Comparison of ENCODE assay signal across 15 mouse cellular contexts in genomic region chr3:18299502-18299901, GRCm38 (mm10).
DNase-seq lines count a peak whose midpoint lies in the region; ATAC-seq and TF ChIP-seq lines count a peak whose summit lies in the region.
"Had no signal": no experiment of that assay in that cellular context is flagged by ENCODE, and none has a peak within 500 bp of the region (broad histone marks: within the 10 kb centered on the region; RNA-seq: fewer than 3 reads in every experiment).

No protein-coding gene starts in this region.

- TF ChIP-seq POLR2A in heart, adult 2 months (IDR thresholded peaks at IDR 0.05; ENCODE audit: insufficient read depth, low read depth, low read length): 0 out of 2 replicates have a peak, but pooled peaks have one; percentile 19
- no peak for TF ChIP-seq POLR2A in lung, adult 2 months (IDR thresholded peaks at IDR 0.05; ENCODE audit: borderline replicate concordance, extremely low read depth, low read depth, low read length)

- no peak for TF ChIP-seq CTCF in heart, adult 2 months (IDR thresholded peaks at IDR 0.05)
- no peak for TF ChIP-seq CTCF in lung, adult 2 months (IDR thresholded peaks at IDR 0.05; ENCODE audit: insufficient read depth, low read length)

- ATAC-seq in heart, embryonic 12.5 days (ENCODE audit: insufficient number of reproducible peaks, low FRiP score): no peak
- ATAC-seq: intestine, postnatal 0 days had no signal

- H3K9ac ChIP-seq in heart, adult 2 months (ENCODE audit: low read depth, low read length): no peak overlapping the region
- no peak overlapping the region for H3K9ac ChIP-seq in heart, embryonic 12.5 days
- H3K9ac ChIP-seq: heart, embryonic 15.5 days; stomach, embryonic 15.5 days had no signal

- H3K36me3 ChIP-seq in heart, adult 2 months (ENCODE audit: control insufficient read depth, insufficient read depth, low read length): peaks cover 3% of the 10 kb centered on the region; the same call in 1 of the 2 replicates
- H3K36me3 ChIP-seq in heart, embryonic 12.5 days: no peaks in the 10 kb centered on the region
- H3K36me3 ChIP-seq: heart, embryonic 15.5 days; stomach, embryonic 15.5 days had no signal

- no peaks in the 10 kb centered on the region for H3K79me2 ChIP-seq in heart, adult 2 months (replicated peaks; ENCODE audit: control insufficient read depth, insufficient read depth, low read length)

- peak overlapping the region; percentile 47 for H3K27ac ChIP-seq in heart, adult 2 months
- no peak overlapping the region for H3K27ac ChIP-seq in heart, embryonic 12.5 days (ENCODE audit: poor library complexity, severe bottlenecking)
- H3K27ac ChIP-seq: heart, embryonic 15.5 days; stomach, embryonic 15.5 days had no signal

- intact Hi-C loops in heart, adult 2 months (cut with DNase I): no loop called here

- 7% methylated on average over 2 of the region's 2 CpGs for WGBS in heart, adult 2 months
- WGBS in heart, embryonic 12.5 days: 48% methylated on average over 2 of the region's 2 CpGs
- WGBS in lung, adult 2 months: 55% methylated on average over 2 of the region's 2 CpGs

- peaks cover 2% of the 10 kb centered on the region; the same call in 1 of the 2 replicates for H3K4me1 ChIP-seq in heart, adult 2 months (ENCODE audit: control insufficient read depth, insufficient read depth, low read length)
- no peaks in the 10 kb centered on the region for H3K4me1 ChIP-seq in heart, embryonic 12.5 days (replicated peaks)
- H3K4me1 ChIP-seq in lung, adult 2 months (ENCODE audit: control insufficient read depth, insufficient read depth, low read length): no peaks in the 10 kb centered on the region
- H3K4me1 ChIP-seq: heart, embryonic 15.5 days; stomach, embryonic 15.5 days had no signal

- no peak for TF ChIP-seq EP300 in heart, adult 2 months (IDR thresholded peaks at IDR 0.05; ENCODE audit: insufficient read depth, low read depth, low read length)

- no peak overlapping the region for H3K4me3 ChIP-seq in heart, adult 2 months
- no peak overlapping the region for H3K4me3 ChIP-seq in heart, embryonic 12.5 days
- H3K4me3 ChIP-seq in lung, adult 2 months (replicated peaks; ENCODE audit: extremely low read depth, low read depth, low read length): no peak overlapping the region
- H3K4me3 ChIP-seq: heart, embryonic 15.5 days; stomach, embryonic 15.5 days had no signal

- peak in 1 of 2 experiments; percentile 28 for DNase-seq in heart, adult 2 months
- peak; percentile 3 for DNase-seq in lung, postnatal 25 days (ENCODE audit: low spot score)
- DNase-seq in lung, adult 2 months: no peak
- DNase-seq in fibroblast of lung, adult 2 months (ENCODE audit: low read depth): peak; percentile 15
- peak; percentile 10 for DNase-seq in heart, postnatal 4 days
- DNase-seq in spleen, adult 18-20 months: no peak
- DNase-seq in cerebellum, adult 18-20 months: no peak
- DNase-seq: adrenal gland, postnatal 14 days; cerebellum, adult 2 months; right cerebral cortex, postnatal 25 days had no signal

- H3K9me3 ChIP-seq in heart, embryonic 12.5 days (replicated peaks): no peaks in the 10 kb centered on the region
- H3K9me3 ChIP-seq: heart, embryonic 15.5 days; stomach, embryonic 15.5 days had no signal

- no peaks in the 10 kb centered on the region for H3K27me3 ChIP-seq in heart, adult 2 months (ENCODE audit: control insufficient read depth, insufficient read depth, low read length)
- no peaks in the 10 kb centered on the region for H3K27me3 ChIP-seq in heart, embryonic 12.5 days (replicated peaks)
- H3K27me3 ChIP-seq: heart, embryonic 15.5 days; stomach, embryonic 15.5 days had no signal

- no peak overlapping the region for H3K4me2 ChIP-seq in heart, embryonic 12.5 days
- H3K4me2 ChIP-seq: heart, embryonic 15.5 days; liver, embryonic 11.5 days; stomach, embryonic 15.5 days had no signal

Comparison
In these comparisons a context has a peak if more than half of its experiments do, and no peak if none do; other contexts are left out.
1. DNase-seq: peak in lung, postnatal 25 days (single experiment), fibroblast of lung, adult 2 months (single experiment) and heart, postnatal 4 days (single experiment); none in lung, adult 2 months (single experiment), spleen, adult 18-20 months (0 of 2) and cerebellum, adult 18-20 months (0 of 2).